Mouse (Mus musculus) embryonic fibroblast, embryonic 13.5 days (primary cell): ENCODE data around the gene Borcs6. TPM values are rescaled to one million over a fixed set of nuclear protein-coding genes. Genes with fewer than 3 reads are reported as not detected.
A peak's percentile ranks its signal among the peaks of the same experiment; 100 is the strongest.

Experiments
- H3K27ac ChIP-seq: 2 replicates; pipeline ENCODE4 v1.5.1; 2012; ENCODE audit warnings: low read length, control low read depth, inconsistent platforms; ENCODE audit not compliant: insufficient read depth
- H3K4me1 ChIP-seq: 2 replicates; pipeline ENCODE4 v1.6.1; 2011; ENCODE audit warnings: low read length; ENCODE audit not compliant: control insufficient read depth, insufficient read depth
- H3K4me3 ChIP-seq: 2 replicates; pipeline ENCODE4 v1.5.1; 2011; ENCODE audit warnings: mild to moderate bottlenecking, control low read depth, low read length; ENCODE audit not compliant: insufficient read depth
- CTCF ChIP-seq: IDR thresholded peaks from 2 replicates; pipeline ENCODE4 v1.5.1; 2011; ENCODE audit warnings: mild to moderate bottlenecking, control low read depth, low read length, moderate library complexity, borderline replicate concordance; ENCODE audit not compliant: insufficient read depth
- POLR2A ChIP-seq: IDR thresholded peaks from 2 replicates; pipeline ENCODE4 v1.6.1; 2011; ENCODE audit warnings: low read depth, mild to moderate bottlenecking, control low read depth, low read length, moderate library complexity
- polyA plus RNA-seq: library from polyadenylated mRNA; stranded (reverse); fragments of >200 nt; gene quantifications from 2 replicates; pipeline ENCODE4 v1.2.4, GENCODE M21; 2011; ENCODE audit warnings: low read depth; ENCODE audit not compliant: missing spikeins, insufficient read length

Gene Borcs6
- polyA plus RNA-seq, 1 experiment = 9.7 TPM

DNA sequence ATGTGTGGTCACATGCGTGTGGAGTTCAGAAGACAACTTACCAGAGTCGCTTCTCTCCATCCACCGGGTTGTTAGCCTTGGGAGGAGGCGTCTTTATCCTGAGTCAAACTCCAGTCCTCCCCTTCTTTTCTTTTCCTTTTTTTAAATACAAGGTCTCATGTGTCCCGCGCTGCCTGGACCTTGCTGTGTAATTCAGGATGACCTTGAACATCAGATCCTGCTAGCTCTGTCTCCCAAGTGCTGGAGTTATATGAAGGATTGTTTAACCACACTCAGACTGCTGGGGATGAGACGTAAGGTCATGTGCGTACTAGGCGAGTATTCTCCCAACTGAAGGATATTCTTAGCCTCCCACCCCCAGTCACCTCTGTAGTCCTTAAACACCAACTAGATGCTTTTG is 17.8 kb downstream of the Borcs6 start:
- TF ChIP-seq CTCF (no peak), POLR2A (no peak)
- H3K27ac ChIP-seq = no peak overlapping the region
- H3K4me1 ChIP-seq = 0 out of 2 replicates have a peak, but pooled peaks cover 2% of the 10 kb centered on the region

DNA sequence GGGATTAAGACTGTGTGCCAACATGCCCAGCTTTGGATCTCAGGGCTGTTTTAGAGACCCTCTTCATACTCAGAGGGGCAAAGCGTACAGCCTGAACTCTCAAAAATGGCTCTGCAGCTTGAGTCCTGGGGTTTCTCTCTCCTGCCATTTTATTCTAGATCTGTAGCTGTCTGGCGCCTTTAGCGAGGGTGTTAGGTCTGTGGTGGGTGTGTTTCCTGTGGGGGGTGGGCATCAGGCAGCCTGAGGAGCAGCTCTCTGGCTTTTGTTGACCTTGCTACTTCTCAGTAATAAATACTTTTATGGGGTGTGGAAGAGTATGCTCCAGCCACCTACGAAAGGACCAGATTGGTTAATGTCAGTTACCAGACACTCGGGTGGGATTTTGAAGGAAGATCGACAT is 18.5 kb downstream of the Borcs6 start:
- H3K4me1 ChIP-seq = 0 out of 2 replicates have a peak, but pooled peaks cover 2% of the 10 kb centered on the region
- TF ChIP-seq POLR2A (no peak), CTCF (no peak)

More for the DNA sequence above, 17.8 kb downstream of the Borcs6 start:
- no peak overlapping the region for H3K4me3 ChIP-seq

DNA sequence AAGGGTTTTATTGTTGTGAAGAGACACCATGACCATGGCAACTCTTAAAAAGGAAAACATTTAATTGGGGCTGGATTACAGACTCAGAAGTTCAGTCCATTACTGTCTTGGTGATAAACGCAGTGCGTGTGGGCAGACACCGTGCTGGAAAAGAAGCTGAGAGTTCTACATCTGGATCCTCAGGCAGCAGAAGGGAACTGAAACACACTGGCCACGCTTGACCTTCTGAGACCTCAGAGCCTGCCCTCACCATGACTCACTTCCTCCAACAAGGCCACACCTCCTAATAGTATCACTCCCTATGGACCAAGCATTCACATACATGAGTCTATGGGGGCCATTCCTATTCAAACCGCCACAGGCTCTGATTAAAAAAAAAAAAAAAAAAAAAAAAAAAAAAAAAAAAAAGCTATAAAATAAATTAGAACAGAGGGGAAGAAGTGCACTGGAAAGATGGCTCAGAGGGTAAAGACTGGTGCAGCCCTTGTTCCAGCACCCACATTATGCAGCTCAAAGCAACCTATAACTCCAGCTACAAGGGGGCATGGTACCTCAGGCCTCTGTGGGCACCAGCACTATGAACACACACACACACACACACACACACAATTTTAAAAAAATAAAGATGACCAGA is 19.4 kb downstream of the Borcs6 start:
- Histone ChIP-seq H3K4me3 (no peak overlapping the region), H3K4me1 (0 out of 2 replicates have a peak, but pooled peaks cover 2% of the 10 kb centered on the region), H3K27ac (no peak overlapping the region)
- TF ChIP-seq POLR2A (peak; percentile 28; the same call in 1 of the 2 replicates), CTCF (no peak)

More for the DNA sequence above, 18.5 kb downstream of the Borcs6 start:
- H3K27ac ChIP-seq = peak overlapping the region; percentile 9; the same call in 1 of the 2 replicates
- no peak overlapping the region for H3K4me3 ChIP-seq

DNA sequence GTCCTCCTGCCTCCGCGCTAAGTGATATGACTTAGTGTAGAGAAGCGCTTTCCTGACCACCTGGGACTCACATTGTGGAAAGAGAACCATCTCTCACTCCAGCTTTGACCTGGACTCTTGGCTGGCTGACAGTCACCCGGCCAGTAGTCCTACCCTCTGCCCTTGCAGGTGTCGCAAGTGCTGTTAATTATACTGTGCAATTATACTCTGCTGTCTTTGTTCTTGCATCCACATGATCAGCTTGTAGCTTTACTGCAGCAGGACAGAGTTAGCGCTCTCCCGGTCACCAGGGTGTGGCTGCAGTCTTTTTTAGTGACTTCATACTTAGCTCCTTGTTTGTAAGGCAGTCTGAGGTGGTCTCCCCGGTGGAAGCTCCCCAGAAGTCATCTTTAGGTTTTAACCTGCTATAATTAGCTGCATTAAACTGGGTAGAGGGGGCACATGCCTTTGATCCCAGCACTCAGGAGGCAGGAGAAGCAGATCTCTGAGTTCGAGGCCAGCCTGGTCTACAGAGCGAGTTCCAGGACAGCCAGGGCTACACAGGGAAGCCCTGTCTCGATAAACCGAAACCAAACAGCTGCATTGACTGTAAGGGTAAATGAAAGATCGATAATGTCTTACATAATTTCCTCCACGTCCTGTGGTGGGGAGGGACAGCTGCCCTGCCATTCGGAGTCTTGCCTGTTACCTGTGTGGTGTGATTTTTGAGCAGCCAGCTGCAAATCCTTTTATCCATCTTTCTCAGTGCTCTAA is 20.8 kb downstream of the Borcs6 start:
- 0 out of 2 replicates have a peak, but pooled peaks cover 2% of the 10 kb centered on the region for H3K4me1 ChIP-seq
- H3K4me3 ChIP-seq = no peak overlapping the region
- H3K27ac ChIP-seq = no peak overlapping the region
- TF ChIP-seq CTCF (no peak), POLR2A (no peak)

DNA sequence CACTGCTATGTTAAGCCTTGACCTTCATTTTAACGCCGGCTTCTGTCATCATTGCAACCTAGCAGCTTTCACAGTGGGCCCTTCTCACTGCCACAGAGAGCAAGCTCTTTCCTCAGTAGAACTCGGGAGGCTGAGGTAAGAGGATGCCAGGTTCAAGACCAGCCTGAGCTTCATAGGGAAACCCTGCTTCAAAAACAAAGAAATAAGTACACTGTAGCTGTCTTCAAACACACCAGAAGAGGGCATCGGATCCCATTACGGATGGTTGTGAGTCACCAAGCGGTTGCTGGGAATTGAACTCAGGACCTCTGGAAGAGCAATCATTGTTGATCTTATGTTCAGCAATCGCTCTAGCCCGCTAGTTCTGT is 21.3 kb downstream of the Borcs6 start:
- TF ChIP-seq CTCF = no peak
- TF ChIP-seq POLR2A = no peak
- Histone ChIP-seq H3K27ac (no peak overlapping the region), H3K4me3 (no peak overlapping the region), H3K4me1 (0 out of 2 replicates have a peak, but pooled peaks cover 2% of the 10 kb centered on the region)

DNA sequence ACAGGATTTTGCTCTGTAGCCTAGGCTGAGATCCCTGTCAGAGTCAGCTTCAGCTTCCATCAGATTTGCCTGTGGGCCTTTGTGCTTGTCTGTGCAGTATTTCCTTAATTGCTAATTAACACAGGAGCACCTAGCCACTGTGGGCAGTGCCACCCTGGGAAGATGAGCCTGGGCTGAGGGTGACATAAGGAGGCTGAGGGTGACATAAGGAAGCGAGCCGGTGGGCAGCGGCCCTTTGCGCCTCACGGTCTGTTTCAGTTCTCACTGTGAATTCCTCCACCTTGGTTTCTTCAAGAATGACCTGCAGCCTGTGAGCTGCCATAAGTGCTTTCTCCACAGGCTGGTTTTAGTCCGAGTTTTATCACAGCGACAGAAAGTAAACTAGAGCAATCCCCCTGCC is 22.1 kb downstream of the Borcs6 start:
- Histone ChIP-seq H3K4me1 (0 out of 2 replicates have a peak, but pooled peaks cover under 1% of the 10 kb centered on the region), H3K27ac (no peak overlapping the region), H3K4me3 (no peak overlapping the region)
- no peak for TF ChIP-seq POLR2A
- TF ChIP-seq CTCF = no peak

DNA sequence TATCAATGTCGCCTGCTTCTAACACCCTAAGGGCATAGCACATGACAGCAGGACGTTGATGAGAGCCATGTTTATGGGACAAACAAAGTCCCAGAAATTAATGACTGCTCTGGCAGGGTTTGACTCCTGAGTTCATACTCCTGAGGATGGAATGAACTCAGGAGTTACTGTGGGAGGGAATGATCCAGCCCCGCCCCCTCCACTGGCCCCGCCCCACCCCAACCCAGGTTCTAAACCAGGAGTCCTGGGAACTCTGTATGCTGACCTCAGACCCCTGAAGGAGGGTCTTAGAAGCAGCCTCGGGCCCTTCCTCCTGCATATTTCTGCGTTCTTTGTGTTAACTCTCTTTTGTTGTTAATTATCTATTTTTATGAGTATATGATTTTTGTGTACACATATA is 26.1 kb downstream of the Borcs6 start:
- peaks cover 2% of the 10 kb centered on the region; the same call in 1 of the 2 replicates for H3K4me1 ChIP-seq
- H3K27ac ChIP-seq = no peak overlapping the region
- H3K4me3 ChIP-seq = no peak overlapping the region
- TF ChIP-seq CTCF = no peak
- no peak for TF ChIP-seq POLR2A

DNA sequence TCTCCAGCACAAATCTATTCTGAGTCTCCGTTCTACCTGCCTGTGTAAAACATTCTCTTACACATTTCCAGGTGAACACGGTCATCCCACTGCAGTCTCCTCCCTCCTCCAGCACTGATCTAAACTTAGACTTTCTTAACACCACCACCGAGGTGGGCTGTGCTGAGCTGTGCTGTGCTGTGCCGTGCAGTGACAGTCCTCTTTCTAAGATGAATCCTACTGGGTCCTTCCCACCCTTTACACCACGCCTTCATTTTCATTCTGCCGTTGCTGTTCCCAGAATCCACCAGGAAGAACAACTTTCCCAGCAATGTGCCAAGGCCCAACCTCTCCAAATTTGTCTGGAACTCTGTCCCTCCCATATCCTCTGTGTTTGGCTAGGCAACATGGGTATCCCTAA is 26.9 kb downstream of the Borcs6 start:
- TF ChIP-seq POLR2A = no peak
- TF ChIP-seq CTCF = no peak
- Histone ChIP-seq H3K4me1 (peaks cover 2% of the 10 kb centered on the region; the same call in 1 of the 2 replicates), H3K27ac (no peak overlapping the region), H3K4me3 (no peak overlapping the region)

DNA sequence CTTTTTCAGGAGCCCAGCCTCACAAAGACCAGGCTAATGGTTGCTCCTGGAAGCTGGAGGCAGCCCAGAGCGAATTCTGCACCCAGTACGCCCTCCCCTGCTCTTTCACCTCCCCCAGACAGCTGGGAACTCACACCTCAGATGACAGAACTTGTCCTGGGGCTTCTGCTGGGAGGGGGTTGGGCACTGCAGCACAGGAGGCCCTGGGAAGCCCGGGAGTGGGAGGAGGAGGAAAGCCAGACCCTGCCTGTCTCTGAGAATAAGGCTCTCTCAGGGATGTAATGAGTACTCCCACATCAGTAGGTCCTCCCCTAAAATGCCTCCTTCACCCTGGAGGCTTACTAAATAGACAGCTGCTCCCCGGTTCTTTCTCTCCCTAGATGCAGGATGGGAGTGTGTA is 27.6 kb downstream of the Borcs6 start:
- Histone ChIP-seq H3K4me1 (peaks cover 2% of the 10 kb centered on the region; the same call in 1 of the 2 replicates), H3K27ac (no peak overlapping the region), H3K4me3 (no peak overlapping the region)
- TF ChIP-seq CTCF (no peak), POLR2A (no peak)

DNA sequence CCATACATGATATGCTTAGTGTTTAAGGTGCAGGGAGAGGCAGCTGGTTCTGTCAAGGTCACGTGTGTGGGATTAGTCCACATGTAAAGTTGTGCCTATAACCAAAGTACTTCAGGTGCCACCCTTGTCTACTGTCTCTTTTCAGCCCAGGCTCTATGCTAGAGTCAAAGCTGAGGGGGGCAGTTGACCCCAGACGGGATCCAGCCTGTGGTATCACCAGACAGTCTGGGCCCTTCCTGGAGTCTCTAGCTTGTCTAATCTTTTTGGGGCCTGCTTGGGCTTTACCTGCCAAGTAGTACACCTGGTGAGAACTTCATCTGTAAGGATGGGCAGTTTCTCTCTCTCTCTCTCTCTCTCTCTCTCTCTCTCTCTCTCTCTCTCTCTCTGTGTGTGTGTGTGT is 28.1 kb downstream of the Borcs6 start:
- H3K4me3 ChIP-seq = no peak overlapping the region; the same call in 1 of the 2 replicates
- no peak for TF ChIP-seq CTCF
- no peak for TF ChIP-seq POLR2A
- H3K27ac ChIP-seq = no peak overlapping the region
- H3K4me1 ChIP-seq = peaks cover 2% of the 10 kb centered on the region; the same call in 1 of the 2 replicates
